Mouse (Mus musculus) subcutaneous adipose tissue, adult 2 months (tissue): ENCODE results near the gene Noc4l. TPM values are rescaled to one million over a fixed set of nuclear protein-coding genes. Genes with fewer than 3 reads are reported as not detected.

Experiments used
- polyA plus RNA-seq: library from polyadenylated mRNA; depleted of rRNA; stranded (reverse); fragments of >200 nt; gene quantifications from 2 replicates; pipeline ENCODE4 v1.2.3, GENCODE M21; 2012; ENCODE audit warnings: low replicate concordance; rRNA removed

Noc4l gene
- 27.6 and 70.1 TPM in 2 replicates for polyA plus RNA-seq

GRCm38 (mm10) chr5:110652719-110653648, at the start of gene Noc4l, which contains the start of gene Ddx51:
Gene Noc4l (minus strand): TSS chr5:110653417.
Gene Ddx51 (plus strand): TSS chr5:110653451.

Other genes starting within 250 kb of the Noc4l start
- gene Fbrsl1, start 204.9 kb downstream of the Noc4l start, polyA plus RNA-seq = 25.8 and 48.2 TPM in 2 replicates
- 0.52 and 0.59 TPM in 2 replicates for gene Galnt9, start 109.1 kb downstream of the Noc4l start, polyA plus RNA-seq
- 12.5 and 32.0 TPM in 2 replicates for gene Ddx51, start within 50 bp of the Noc4l start, polyA plus RNA-seq
- 24.2 and 72.2 TPM in 2 replicates for gene Ep400, start 117.3 kb upstream of the Noc4l start, polyA plus RNA-seq
- gene Pus1, start 127.2 kb upstream of the Noc4l start, polyA plus RNA-seq = 28.3 and 37.5 TPM in 2 replicates
- gene Ulk1, start 156.7 kb upstream of the Noc4l start, polyA plus RNA-seq = 47.3 and 56.0 TPM in 2 replicates
- gene Hscb, start 186.4 kb upstream of the Noc4l start, polyA plus RNA-seq = 15.5 and 19.6 TPM in 2 replicates
- gene Chek2, start 186.6 kb upstream of the Noc4l start, polyA plus RNA-seq = 8.9 and 11.6 TPM in 2 replicates
- gene Ttc28, start 226.4 kb upstream of the Noc4l start, polyA plus RNA-seq = 18.3 and 22.3 TPM in 2 replicates